In the genomic region with DNA sequence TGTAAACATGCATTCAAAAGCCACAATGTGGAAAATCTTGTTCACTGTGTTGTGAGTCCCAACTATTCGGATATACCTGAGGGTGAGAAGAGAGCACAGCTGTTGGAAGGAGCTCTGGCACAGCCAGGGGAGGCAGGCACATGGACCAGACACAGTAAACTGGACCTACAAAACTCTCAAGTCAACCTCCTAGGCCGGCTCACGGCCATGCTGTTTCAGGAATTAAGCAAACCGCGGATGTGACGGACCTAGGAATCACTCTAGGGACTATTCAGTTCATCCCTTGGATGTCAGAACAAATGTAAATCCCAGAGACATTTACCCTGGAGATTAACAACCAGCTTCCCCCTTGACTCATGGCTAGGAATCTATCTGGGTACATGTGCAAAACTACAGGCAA, we compare ENCODE assay signal across 14 mouse cellular contexts.
"Had no signal": no experiment of that assay in that cellular context is flagged by ENCODE, and none has a peak within 500 bp of the region (broad histone marks: within the 10 kb centered on the region; RNA-seq: fewer than 3 reads in every experiment).

No protein-coding gene starts in this region.

- H3K9me3 ChIP-seq: liver, embryonic 12.5 days; megakaryocyte, embryonic 14.5 days; neural tube, embryonic 12.5 days; stomach, embryonic 15.5 days had no signal

- H3K36me3 ChIP-seq: liver, embryonic 12.5 days; neural tube, embryonic 12.5 days; stomach, embryonic 15.5 days had no signal

- ATAC-seq: liver, embryonic 12.5 days had no signal

- DNase-seq: lung, adult 18-20 months; lung, embryonic 14.5 days; lung, postnatal 10 days; right cerebral cortex, postnatal 14 days; thymus, adult 2 months; thymus, postnatal 25 days; thymus, postnatal 4 days had no signal

- H3K4me3 ChIP-seq: liver, embryonic 12.5 days; megakaryocyte, embryonic 14.5 days; neural tube, embryonic 12.5 days; stomach, embryonic 15.5 days had no signal

- H3K9ac ChIP-seq: liver, embryonic 12.5 days; liver, embryonic 14.5 days; lung, embryonic 14.5 days; neural tube, embryonic 12.5 days; stomach, embryonic 15.5 days had no signal

- H3K27ac ChIP-seq: liver, embryonic 12.5 days; liver, embryonic 14.5 days; macrophage; neural tube, embryonic 12.5 days; stomach, embryonic 15.5 days; stomach, postnatal 0 days had no signal

- H3K4me1 ChIP-seq: stomach, embryonic 15.5 days had no signal

- H3K4me2 ChIP-seq: liver, embryonic 12.5 days; lung, embryonic 14.5 days; neural tube, embryonic 12.5 days; stomach, embryonic 15.5 days had no signal

- H3K27me3 ChIP-seq: liver, embryonic 12.5 days; megakaryocyte, embryonic 14.5 days; neural tube, embryonic 12.5 days; stomach, embryonic 15.5 days had no signal
